Mouse (Mus musculus): ENCODE data around the gene Eya4. TPM values are rescaled to one million over a fixed set of nuclear protein-coding genes. Genes with fewer than 3 reads are reported as not detected.

Gene Eya4
- polyA plus RNA-seq, 2 experiments from 2014 or later, result 0.16 TPM; not detected in 1

GRCm38 (mm10) chr10:23060694-23061060 is 289.9 kb downstream of the Eya4 start:
- no peak for ATAC-seq

GRCm38 (mm10) chr10:23060041-23060693 is 290.4 kb downstream of the Eya4 start:
- ATAC-seq, result no peak

GRCm38 (mm10) chr10:23053379-23053915 is 297.1 kb downstream of the Eya4 start:
- ATAC-seq, result no peak
